Mouse (Mus musculus) urinary bladder, postnatal 25 days (tissue): ENCODE results near the gene Secisbp2.
"Not testable (repeated sequence)": the region's sequence is repeated elsewhere in the genome, so short reads cannot be mapped to it uniquely, and the experiment has no call there.

ENCODE experiments used
- DNase-seq: peaks from one replicate; pipeline ENCODE4 v3.0.0; 2022; ENCODE audit warnings: low spot score

The Secisbp2 gene

DNA sequence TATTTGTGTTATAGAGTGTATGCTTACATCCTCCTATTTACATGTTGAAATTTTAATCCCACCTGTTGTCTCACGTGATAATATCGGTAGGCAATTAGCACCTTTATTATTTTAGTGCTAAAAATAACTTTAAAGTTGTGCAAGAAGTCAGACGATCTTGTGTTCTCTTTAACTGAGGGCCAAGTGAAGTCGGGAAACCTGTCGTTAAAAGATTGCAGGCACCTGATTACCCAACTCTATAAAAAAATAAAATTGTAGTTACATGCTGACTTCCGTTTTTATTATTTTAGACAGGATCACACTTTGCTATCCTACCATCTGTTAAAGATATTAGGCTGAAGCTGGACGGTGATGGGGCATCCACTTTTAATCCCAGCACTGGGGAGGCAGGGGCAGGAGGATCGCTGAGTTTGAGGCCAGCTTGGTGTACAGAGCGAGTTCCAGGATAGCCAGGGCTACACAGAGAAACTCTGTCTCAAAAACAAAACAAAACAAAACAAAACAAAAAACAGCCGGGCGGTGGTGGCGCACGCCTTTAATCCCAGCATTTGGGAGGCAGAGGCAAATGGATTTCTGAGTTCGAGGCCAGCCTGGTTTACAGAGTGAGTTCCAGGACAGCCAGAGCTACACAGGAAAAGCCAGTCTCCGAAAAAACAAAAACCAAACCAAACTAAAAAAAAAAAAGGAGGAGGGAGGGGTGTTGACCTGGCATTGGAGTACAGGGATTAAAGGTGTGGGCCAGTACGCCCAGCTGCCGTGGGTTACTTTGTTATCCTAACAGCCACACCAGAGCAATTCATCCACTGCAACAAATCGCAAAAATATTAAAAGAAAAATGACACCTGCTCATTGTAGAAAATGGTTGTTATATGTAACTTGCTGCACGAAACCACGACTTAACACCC is 7.3 kb upstream of the Secisbp2 start:
- DNase-seq = no peak

DNA sequence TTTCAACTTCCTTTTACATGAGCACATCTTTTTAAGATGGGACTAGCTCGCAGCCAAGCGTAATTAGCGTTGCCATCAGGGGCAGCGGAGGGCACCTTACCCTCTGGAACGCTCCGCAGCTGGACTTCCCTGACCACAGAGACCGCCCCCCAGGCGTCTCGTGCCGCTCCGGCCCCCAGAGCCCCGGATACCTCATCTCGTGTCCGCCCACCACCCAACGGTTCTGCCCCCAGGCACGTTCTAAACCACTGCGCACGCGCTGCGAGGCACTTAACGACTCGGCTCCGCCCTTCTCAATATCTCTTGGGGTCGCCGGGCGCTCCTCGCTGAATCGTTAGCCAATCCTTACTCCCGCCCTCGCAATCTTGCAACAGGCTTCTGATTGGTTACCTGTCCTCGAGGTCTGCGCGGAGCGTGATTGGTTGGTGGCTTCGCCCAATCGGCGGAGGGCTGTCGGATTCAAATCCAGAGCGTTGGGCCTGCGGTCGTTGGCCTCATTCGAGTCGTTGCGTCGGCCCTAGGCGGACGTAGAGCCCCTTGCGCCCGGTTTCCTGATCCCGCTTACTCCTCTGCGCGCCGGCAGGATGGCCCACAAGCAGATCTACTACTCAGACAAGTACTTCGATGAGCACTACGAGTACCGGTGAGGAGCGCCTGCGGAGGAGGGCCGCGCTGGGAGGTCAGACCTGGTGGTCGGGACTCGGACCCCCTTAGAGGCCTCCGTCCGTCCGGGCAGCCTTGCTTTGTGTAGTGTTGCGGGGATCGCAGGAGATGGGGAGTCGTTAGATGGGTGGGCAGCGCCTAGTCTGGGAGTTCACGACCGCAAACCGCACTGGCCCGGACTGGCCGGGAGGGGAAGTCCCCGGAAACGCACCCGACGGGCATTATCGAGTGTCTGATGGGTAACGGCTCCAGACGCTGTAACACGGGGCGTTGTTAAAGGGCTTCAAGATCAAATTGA is 6.4 kb upstream of the Secisbp2 start, which contains the start of gene Cks2:
Gene Cks2 (plus strand): TSS at position 404 of the 961 bp plus-strand sequence.
- peak; percentile 86 for DNase-seq

DNA sequence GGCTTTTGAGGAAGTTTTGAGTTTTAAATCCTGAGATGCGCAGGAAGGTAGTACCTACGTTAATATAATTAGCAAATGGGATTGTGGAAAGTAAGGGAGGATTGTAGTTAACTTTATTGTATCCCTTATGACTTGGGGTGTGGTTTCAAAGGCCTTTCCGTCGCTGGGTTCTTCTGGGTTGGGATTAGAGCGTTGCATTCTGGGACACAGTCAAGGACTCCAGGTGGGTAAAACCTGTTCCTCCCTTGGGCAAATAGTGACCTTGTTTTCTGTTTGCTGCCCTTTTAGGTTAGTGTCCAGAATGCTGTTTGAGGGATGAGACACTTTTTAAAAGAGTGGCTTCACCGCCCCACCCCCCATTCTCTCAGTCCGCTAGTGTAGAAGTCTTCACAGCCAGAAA is 5.6 kb upstream of the Secisbp2 start:
- no peak for DNase-seq

DNA sequence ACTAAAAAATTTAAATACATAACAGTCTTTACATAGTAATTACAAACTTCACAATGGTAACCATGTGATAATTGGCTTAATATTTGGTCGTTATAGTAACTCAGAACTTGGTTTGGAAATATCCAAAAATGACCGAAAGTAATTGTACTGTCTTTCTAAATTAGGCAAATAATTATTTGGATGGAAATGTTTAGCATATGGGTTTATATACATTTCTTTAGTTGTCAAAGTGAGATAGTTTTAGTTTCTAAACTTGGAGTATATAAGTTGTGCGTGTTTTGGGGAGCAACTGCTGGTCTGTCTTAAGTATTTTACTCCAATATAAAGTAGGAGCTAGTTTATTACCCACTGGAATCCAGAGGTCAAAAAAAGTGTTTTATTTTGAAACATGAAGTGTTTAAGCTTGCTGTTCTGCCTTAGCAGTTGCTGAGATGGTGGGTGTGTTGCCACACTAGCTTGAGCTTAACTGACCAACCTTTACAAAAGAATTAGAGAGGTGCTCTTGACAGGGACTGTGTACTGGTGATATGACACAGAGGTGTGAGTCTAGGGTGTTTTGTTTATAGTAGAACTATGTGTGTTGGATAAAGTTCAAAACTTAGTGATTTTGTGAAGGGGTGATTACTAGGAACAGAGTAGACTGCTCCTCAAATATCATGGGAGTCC is 5.0 kb upstream of the Secisbp2 start:
- no peak for DNase-seq

DNA sequence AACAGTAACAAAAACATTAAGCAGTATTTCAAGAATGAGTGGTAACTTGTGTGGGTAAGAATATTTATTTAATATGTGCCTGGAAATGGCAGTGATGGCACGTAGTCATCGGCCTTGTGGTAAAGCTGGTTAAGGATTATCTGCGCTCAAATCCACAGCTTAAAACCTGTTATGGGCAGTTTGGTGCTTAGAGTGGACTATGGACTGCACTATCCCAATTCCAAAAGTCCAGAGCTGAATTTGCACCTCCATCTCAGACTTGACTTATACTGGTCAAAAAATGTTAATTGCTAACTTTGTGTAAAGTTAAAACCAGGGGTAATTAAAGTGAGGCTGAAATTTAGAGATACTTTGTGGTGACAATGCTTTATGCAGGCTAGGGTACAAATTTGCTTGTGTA is 3.7 kb upstream of the Secisbp2 start:
- DNase-seq = no peak

DNA sequence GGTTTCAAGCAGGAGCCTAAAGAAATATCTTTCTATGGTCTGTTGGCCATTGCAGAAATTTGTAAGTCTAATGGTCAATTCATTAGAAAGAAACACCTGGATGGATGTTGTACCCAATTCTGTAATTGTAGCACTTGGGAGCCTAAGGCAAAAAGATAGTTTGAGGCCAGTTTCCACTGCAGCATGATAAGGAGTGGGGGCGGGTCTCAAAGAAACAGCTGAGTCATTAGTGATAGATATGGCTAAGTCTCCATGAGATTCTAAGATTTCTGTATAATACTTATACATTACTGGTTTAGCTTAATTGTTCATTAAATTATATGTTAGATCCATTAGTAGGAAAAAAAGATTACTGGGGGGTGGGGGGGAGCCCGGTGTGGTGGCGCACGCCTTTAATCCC is 3.3 kb upstream of the Secisbp2 start:
- DNase-seq = no peak

DNA sequence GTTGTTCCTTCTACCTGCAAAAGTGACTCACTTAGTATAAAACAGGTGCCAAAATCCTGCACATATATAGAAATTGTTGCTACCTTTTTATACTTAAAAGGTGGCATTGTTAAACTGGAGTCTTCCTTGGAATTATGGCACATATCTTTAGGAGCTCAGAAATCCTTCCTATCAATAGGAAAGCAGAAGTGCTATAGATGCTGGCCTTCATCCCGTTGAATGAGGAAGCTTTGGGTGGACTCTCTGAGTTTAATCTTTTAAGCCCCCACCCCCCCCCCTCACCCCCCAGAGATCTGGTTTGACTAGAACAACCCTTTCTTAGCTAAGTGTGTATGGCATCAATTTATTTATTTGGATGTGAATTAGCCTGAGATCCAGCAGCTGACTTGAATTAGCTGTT is 1.8 kb upstream of the Secisbp2 start:
- no peak for DNase-seq

DNA sequence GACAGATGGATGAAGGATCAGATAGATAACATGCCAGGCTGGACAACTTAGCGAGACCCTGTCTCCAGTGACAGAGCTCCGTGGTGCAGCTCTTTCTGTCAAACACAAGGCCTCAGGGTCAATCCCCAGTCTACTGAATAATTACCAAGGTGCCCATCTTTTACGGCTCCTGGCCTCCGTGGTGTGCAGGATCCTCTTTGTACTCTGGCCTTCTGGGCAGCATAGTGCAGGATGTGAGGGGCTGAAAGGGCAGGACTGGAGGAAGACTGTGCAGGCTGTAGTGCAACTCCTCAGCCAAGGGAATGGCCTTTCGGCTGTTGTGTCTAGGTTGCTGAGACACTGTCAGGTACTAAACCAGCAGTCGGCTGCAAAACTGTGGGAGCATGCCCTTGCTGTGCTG is 1.7 kb downstream of the Secisbp2 start:
- no peak for DNase-seq

DNA sequence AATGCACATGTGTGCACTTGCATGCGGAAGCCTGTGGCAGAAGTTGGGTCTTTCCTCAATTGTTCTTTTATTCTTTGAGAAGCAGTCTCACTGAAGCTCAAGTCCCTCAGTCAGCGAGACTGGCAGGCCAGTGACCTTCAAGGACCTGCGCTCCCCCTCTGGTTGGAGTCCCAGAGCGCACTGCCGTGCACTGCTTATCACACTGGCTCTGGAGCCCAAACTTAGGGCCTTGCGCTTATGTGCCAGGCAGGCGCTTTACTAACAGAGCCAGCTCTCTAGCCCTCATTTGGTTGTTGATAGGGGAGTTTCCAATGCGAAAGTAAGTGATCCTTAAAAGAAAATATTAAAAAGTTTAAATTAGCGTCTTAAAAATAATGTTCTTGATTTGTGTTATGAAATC is 2.5 kb downstream of the Secisbp2 start:
- DNase-seq = no peak

DNA sequence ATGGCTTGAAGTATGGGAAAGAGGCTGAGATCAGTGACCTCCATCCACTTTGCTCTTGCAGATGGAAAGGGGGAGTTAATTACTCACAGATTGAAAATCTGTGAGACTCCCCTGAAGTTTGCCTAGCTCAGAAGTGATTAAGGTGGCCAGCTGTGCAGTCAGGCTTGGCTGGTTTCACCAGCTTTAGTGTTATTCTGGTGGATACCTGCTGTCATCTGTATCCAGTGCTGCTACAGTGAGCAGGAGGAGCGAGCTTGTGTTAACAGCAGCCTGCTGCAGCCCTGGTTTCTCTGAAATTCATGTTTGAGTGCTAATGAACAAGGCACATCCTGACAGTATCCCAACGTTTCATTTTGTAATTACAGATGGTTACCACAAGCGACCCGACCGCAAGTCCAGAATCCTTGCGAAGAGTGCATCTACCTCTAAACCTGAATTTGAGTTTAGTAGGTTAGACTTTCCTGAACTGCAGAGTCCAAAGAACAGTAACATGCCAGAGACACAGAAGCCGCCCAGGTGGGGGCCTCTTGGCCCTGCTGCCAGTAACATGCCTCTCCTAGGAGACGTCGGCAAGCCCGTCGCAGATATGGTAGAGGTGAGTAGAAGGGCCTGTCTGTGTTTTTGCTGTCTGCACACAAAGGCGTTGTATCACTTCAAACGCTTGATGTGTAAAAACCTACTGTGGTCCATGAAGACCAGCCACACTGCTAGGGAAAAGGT is 5.2 kb downstream of the Secisbp2 start:
- no peak for DNase-seq

DNA sequence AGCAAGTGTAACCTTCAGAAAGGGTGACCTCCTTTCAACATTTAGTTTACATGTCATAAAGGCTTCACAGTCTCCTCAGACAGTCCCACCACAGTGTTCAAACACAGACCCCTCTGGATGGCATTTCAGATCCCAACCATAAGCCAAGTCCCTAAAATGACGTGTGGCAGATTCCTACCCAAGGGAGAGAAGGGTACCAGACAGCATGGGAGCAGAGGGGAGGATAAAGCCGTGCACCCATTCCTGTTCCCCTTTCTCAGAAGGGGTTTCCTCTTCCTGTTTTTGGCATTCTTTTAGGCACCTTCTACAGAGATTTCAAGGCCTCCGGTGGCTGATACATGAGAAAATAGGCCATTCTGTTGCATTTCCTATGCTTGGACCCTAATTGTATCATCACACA is 6.6 kb downstream of the Secisbp2 start:
- no peak for DNase-seq

DNA sequence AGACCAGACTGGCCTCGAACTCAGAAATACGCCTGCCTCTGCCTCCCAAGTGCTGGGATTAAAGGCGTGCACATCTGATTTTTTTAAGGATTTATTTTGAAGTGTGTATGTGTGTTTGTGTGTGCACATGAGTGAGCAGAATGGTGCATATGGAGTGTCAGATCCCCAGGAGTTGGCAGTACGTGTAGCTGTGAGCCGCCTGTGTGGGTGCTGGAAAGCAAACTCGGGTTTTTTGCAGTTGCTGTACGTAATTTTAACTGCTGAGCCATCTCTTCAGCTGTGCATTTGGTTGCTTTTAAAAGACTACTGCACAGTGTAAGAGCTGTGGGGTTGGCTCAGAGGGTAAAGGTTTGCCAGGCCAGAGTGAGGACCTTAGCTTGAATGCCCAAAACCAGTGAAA is 8.1 kb downstream of the Secisbp2 start:
- DNase-seq = no peak

DNA sequence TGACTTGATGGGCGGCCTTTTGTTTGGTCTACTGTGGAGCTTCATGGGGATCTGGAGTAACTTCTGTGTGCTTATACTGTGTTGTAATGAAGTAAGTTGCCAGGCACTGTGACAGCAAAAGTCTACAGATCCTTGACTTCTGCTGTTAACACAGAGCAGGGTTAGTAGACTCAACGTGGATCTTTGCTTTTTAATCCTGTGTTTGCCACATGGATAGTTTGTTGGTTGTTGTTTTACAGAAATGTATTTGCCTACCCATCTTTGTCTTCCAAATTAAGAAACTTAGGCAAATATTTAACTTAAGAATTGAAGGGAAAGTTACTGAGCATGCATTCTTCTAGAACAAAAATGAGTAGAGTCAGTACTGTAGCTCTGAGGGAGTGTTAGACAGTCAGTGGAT is 12.1 kb downstream of the Secisbp2 start:
- no peak for DNase-seq

DNA sequence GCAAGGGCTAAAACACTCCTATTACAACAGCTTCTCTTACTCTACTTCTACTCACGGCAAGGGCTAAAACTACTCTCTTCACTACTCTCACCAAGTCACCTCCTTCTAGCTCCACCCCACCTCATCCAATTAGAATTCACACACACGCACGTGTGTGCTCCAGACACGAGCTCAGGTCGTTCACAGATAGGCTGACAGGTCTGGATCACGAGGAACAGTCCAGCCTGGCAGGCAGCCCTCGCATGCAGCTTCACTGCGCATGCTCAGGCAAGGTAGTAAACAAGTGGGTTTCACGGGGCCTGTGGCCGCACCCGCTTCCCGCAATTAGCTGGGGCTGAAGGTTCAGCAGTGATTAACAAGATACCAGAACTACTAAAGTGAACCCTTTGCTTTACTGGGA is 16.7 kb downstream of the Secisbp2 start:
- DNase-seq = not testable (repeated sequence)

DNA sequence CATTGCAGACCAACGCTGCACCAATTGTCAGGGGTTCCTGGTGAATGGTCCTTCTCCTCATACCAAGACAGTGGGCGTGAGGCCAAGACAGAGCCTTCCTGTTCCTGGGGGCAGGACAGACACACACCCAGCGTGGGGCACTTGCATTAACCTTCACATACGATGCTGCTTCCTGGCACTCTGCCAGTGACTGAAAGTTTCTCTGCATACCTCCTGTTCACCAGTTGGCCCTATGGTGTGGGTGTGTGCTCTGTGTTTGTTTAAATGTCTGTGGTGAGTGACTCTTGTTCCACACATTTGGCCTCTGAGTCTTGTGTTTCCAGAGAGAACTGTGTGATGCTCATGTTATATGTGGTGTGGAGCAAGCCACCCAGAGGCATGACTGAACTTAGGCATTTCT is 25.1 kb downstream of the Secisbp2 start:
- DNase-seq = no peak

DNA sequence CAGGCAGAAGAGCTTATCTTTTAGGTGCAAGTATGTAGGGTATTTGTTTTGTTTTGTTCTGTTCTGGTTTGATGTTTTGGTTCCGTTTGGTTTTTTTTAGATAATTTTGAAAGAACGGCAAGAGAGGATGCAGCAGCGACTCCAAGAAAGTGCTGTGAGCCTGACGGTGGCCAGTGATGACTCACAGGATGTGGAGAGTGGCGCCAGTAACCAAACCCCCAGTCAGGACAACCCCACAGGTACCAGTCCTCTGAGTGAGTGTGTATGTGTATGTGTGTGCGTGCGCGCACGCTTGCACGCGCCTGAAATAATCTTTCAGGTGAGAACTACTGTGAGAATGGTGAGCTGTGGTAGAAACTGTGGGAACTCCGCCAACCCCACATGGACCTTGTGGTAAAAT is 25.5 kb downstream of the Secisbp2 start:
- no peak for DNase-seq

DNA sequence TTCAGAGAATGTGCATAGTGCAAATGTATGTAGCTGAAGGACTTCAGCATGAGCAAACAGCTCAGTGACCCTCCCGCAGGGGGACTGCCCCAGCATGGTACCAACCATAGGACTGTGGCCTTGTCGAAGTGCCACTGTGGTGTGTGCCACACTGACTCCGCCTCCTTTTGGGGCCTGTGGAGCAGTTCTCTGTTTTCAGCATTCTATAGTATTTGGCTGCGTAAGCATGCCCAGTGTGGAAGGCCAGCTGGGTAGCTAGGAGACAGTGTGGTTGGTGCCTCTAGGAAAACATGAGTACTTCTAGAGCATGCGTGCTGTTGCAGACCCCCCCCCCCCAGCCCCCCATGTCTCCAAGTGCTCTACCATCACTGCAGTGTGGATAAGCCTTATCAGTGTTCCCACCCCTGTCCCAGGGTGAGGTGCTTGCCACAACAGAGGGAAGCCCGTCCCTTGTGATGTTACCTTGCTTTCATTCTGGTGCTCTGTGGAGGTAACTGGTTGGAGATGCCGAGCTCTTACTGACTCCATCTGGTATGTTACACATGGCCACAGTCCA is 26.2 kb downstream of the Secisbp2 start:
- no peak for DNase-seq

DNA sequence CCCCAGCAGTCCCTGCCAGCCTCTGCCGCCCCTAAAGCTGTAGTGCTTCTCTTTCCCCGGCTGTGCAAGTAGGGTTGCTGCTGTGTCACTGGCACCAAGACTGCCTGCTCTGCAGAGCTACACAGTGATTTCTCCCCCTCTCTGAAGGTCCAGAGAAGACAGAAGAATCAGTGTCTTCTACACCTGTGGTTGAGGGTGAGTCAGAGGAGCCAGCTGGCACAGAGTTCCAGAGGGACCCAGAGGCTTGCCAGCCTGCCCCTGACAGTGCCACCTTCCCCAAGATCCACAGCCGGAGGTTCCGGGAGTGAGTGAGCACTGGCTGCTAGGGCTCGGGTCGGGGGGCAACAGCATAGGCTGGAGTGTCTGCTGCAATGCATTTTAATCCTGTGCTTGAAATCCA is 27.2 kb downstream of the Secisbp2 start:
- no peak for DNase-seq

DNA sequence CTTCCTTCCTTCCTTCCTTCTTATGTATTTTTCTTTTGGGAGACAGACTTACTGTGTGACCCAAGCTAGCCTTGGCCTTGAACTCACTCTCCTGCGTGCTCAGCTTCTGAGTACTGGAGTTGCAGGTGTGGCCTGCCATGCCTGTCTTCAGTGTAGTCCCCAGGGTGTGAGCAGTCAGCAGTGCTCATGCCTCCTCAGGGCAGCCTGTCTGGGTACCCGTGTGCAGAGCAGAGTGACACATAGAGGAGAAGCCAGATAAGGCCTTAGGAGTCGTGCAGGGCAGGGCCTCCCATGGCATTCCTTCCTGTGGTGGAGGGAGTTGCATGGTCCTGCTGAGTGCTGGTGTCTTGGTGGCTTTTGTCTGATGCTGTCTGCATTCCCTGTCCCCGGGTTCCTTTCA is 27.8 kb downstream of the Secisbp2 start:
- no peak for DNase-seq

DNA sequence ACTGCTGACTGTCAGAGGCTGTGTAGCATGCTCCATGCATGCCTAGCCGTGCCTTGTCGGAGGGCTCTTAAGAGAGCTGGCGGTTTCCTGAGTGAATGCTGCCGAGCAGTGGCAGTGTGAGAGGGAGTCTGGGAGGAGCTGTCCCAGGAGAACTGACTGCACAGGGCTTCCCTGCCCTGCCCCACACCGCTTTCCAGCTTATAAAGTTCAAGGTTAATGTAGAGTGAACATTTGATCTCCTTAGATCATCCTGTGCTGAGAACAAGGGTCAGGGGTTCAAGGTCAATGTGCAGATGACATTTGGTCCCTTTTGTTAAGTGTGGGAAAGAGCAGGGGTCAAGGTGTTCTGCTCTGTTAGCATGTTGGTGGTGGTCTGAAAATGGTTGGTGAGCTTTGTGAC is 29.6 kb downstream of the Secisbp2 start:
- DNase-seq = no peak

DNA sequence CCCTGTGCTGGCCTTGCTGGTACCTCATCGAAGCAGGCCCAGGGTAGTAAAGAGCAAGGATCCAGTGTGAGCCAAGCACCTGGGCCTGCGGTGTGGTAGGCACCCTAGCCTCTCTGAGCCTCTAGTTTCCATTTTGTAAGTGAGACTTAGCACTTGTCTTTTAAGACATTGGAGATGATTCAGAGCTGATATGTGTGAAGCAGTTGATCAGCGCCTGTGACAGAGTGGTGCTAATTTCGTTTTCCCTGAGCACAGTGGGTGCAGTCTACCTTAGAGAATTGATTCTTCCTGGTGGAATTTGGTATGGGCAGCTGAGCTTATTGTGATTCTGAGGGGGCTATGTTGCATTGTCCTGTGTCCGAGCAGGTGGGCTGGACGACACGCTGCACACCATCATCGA is 30.1 kb downstream of the Secisbp2 start:
- no peak for DNase-seq
